Comparison of ENCODE assay signal across 11 mouse cellular contexts in the genomic region with DNA sequence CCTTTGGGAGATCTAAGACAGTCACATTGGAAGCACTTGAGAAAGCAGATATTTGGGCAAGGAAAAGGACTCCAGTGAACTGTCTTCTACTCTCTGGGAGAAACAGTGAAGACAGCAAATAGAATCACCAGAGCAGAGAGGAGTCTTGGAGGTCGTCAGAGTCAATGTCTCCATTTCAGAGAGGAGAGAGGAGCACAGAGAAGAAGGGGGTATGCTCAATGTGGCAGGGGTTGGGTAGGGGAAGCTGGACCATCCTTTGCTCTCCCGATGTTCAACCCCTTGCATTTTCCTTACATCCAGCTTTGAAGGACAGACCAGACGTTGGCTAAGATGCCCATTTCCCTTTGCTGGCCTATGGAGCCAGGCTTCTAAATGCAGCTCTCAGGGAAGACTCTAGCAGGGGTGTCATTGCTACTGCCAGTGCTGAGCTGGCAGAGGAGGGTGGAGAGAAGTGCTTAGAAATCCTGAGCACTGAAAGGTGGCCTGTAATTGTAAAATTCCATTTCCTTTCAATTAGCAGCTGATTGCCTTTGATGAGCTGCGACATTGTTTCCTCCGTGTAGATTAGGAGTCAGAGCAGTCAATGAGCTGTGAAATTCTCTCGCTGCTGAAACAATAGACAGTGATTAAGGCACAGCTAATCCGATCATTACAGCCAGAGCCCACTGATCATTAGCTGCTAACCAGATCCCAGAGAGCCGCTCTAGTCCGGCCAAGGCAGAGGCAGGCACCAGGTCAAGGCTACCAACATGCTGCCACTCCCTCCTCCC.
DNase-seq lines count a peak whose midpoint lies in the region; ATAC-seq and TF ChIP-seq lines count a peak whose summit lies in the region.
"Had no signal": no experiment of that assay in that cellular context is flagged by ENCODE, and none has a peak within 500 bp of the region (broad histone marks: within the 10 kb centered on the region; RNA-seq: fewer than 3 reads in every experiment).

No protein-coding gene starts in this region.

- H3K27me3 ChIP-seq in forebrain, postnatal 0 days (ENCODE audit: insufficient read depth, low read length): no peaks in the 10 kb centered on the region
- H3K27me3 ChIP-seq in neural tube, embryonic 13.5 days: peaks cover 14% of the 10 kb centered on the region; the same call in 1 of the 2 replicates

- no peak overlapping the region for H3K9ac ChIP-seq in forebrain, postnatal 0 days
- no peak overlapping the region for H3K9ac ChIP-seq in neural tube, embryonic 13.5 days
- H3K9ac ChIP-seq: limb, embryonic 15.5 days had no signal

- TF ChIP-seq POLR2A in brain, embryonic 14.5 days (IDR thresholded peaks at IDR 0.05; ENCODE audit: borderline replicate concordance, extremely low read depth, insufficient read depth, insufficient read length, poor library complexity, severe bottlenecking): no peak

- peak; percentile 11 for DNase-seq in embryo, embryonic 10 days (ENCODE audit: low spot score)
- no peak for DNase-seq in embryo, embryonic 11 days
- peak; percentile 92 for DNase-seq in brain, embryonic 14.5 days (ENCODE audit: low read depth)
- DNase-seq in forebrain, postnatal 0 days: peak; percentile 39
- DNase-seq in layer of hippocampus, adult 18-20 months (ENCODE audit: low spot score in 2 of 2): no peak
- no peak for DNase-seq in testis, postnatal 10 days (ENCODE audit: low spot score)
- no peak for DNase-seq in layer of hippocampus, postnatal 25 days (ENCODE audit: extremely low spot score in 1 of 2, low spot score in 1 of 2)
- DNase-seq: right cerebral cortex, postnatal 14 days had no signal

- no peaks in the 10 kb centered on the region for H3K36me3 ChIP-seq in forebrain, postnatal 0 days (ENCODE audit: insufficient read depth)
- H3K36me3 ChIP-seq in neural tube, embryonic 13.5 days: no peaks in the 10 kb centered on the region
- H3K36me3 ChIP-seq: limb, embryonic 15.5 days had no signal

- H3K9me3 ChIP-seq in forebrain, postnatal 0 days (ENCODE audit: low read length): no peaks in the 10 kb centered on the region
- no peaks in the 10 kb centered on the region for H3K9me3 ChIP-seq in neural tube, embryonic 13.5 days
- H3K9me3 ChIP-seq: limb, embryonic 15.5 days had no signal

- peaks cover 7% of the 10 kb centered on the region; the same call in 1 of the 2 replicates for H3K4me1 ChIP-seq in forebrain, postnatal 0 days (ENCODE audit: insufficient read depth)
- peaks cover 13% of the 10 kb centered on the region for H3K4me1 ChIP-seq in neural tube, embryonic 13.5 days (replicated peaks)

- no peak overlapping the region for H3K4me2 ChIP-seq in forebrain, postnatal 0 days (ENCODE audit: low read depth)
- no peak overlapping the region for H3K4me2 ChIP-seq in neural tube, embryonic 13.5 days
- H3K4me2 ChIP-seq: limb, embryonic 15.5 days had no signal

- WGBS in forebrain, postnatal 0 days: 7% methylated on average over 9 of the region's 9 CpGs
- WGBS in neural tube, embryonic 13.5 days: 15% methylated on average over 9 of the region's 9 CpGs

- ATAC-seq in forebrain, postnatal 0 days: peak; percentile 78
- ATAC-seq in neural tube, embryonic 13.5 days (ENCODE audit: low read depth): peak; percentile 87
- ATAC-seq: inflammation-experienced regulatory T-cells, adult 6 months had no signal

- H3K27ac ChIP-seq in forebrain, postnatal 0 days (ENCODE audit: low read depth, low read length): no peak overlapping the region
- H3K27ac ChIP-seq in neural tube, embryonic 13.5 days (replicated peaks): 0 out of 2 replicates have a peak overlapping the region, but pooled peaks have one; percentile 18
- H3K27ac ChIP-seq: limb, embryonic 15.5 days had no signal

- TF ChIP-seq CTCF in brain, embryonic 14.5 days (IDR thresholded peaks at IDR 0.05; ENCODE audit: borderline replicate concordance, extremely low read depth, insufficient read depth, insufficient read length): no peak
- TF ChIP-seq CTCF in forebrain, postnatal 0 days (IDR thresholded peaks at IDR 0.05; ENCODE audit: low read depth): no peak

- H3K4me3 ChIP-seq in forebrain, postnatal 0 days (ENCODE audit: low read depth, low read length): no peak overlapping the region
- H3K4me3 ChIP-seq in neural tube, embryonic 13.5 days: no peak overlapping the region
- H3K4me3 ChIP-seq: limb, embryonic 15.5 days had no signal

Comparison
In these comparisons a context has a peak if more than half of its experiments do, and no peak if none do; other contexts are left out.
1. DNase-seq: peak in embryo, embryonic 10 days (single experiment), brain, embryonic 14.5 days (single experiment) and forebrain, postnatal 0 days (single experiment); none in embryo, embryonic 11 days (single experiment), layer of hippocampus, adult 18-20 months (0 of 2), testis, postnatal 10 days (single experiment) and layer of hippocampus, postnatal 25 days (0 of 2).